Mouse (Mus musculus) midbrain, embryonic 14.5 days (tissue): ENCODE measurements at regions not wholly inside any gene's neighbourhood (a gene's known extent, or its start where the extent isn't known, plus 50 kb on each side); places are given as distances from the start of the nearest gene placed in this dataset.
"Not testable (repeated sequence)": the region's sequence is repeated elsewhere in the genome, so short reads cannot be mapped to it uniquely, and the experiment has no call there.

Experiments
- ATAC-seq: fragments of 200-750 bp; cut with Nextera tagmentation; 2 replicates; pipeline ENCODE4 v1.8.0; 2017; ENCODE audit warnings: moderate number of reproducible peaks, moderate library complexity; ENCODE audit not compliant: low FRiP score, low TSS enrichment
- DNase-seq: peaks from one replicate; pipeline ENCODE4 v3.0.0-alpha.2; 2015
- H3K27ac ChIP-seq: fragments of 300-500 bp; sonication (generic); replicated peaks from 2 replicates; pipeline ENCODE4 v1.5.1; 2014; ENCODE audit warnings: mild to moderate bottlenecking, low read depth, low read length, moderate library complexity
- H3K27me3 ChIP-seq: fragments of 300-500 bp; sonication (generic); 2 replicates; pipeline ENCODE4 v1.6.1; 2014; ENCODE audit warnings: low read length, control low read depth, mixed read lengths; ENCODE audit not compliant: control insufficient read depth, insufficient read depth
- H3K36me3 ChIP-seq: fragments of 300-500 bp; sonication (generic); 2 replicates; pipeline ENCODE4 v1.6.1; 2014; ENCODE audit warnings: low read length, control low read depth; ENCODE audit not compliant: control insufficient read depth, insufficient read depth
- H3K4me1 ChIP-seq: fragments of 300-500 bp; sonication (generic); 2 replicates; pipeline ENCODE4 v1.6.1; 2014; ENCODE audit warnings: mild to moderate bottlenecking, antibody characterized with exemption, low read length, control low read depth; ENCODE audit not compliant: control insufficient read depth, insufficient read depth
- H3K4me2 ChIP-seq: fragments of 300-500 bp; sonication (generic); 2 replicates; pipeline ENCODE4 v1.6.1; 2014; ENCODE audit warnings: mild to moderate bottlenecking, low read length, moderate library complexity
- H3K4me3 ChIP-seq: fragments of 300-500 bp; sonication (generic); replicated peaks from 2 replicates; pipeline ENCODE4 v1.5.1; 2014; ENCODE audit warnings: low read depth, low read length
- H3K9ac ChIP-seq: fragments of 300-500 bp; sonication (generic); replicated peaks from 2 replicates; pipeline ENCODE4 v1.6.1; 2014; ENCODE audit warnings: mild to moderate bottlenecking, low read length, moderate library complexity
- H3K9me3 ChIP-seq: fragments of 300-500 bp; sonication (generic); 2 replicates; pipeline ENCODE4 v1.6.1; 2016; ENCODE audit warnings: low read length, control low read depth, mixed read lengths; ENCODE audit not compliant: control insufficient read depth
- WGBS: fragments of 180-500 bp; shearing (Covaris S2); extraction: QIAGEN DNeasy Blood & Tissue Kit; methylation state at CpG from one replicate; pipeline ENCODE4 v1.1.7; 2014; 5-methylcytosine and 5-hydroxymethylcytosine counted together

DNA sequence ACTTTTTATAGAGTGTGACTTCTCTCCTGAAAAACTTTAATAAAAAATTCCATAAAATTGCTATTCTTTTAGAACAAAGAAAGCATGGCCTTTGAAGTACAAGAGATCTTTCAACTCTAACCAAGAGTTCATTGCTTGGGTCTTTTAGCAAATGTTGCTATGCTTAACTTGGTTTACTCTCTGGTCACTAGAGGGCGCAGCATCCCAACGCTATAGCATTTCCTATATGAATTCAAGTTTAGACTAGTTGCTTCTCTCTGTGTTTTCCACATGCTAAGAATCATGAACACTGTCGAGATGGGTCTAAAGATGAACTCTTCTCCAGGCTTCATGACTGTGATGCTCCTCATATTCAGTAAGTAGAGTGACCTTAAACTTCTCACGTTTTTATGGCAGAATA, 511.8 kb upstream of the Olfr1507 start:
- not testable (repeated sequence) for H3K27ac ChIP-seq, H3K9me3 ChIP-seq, H3K9ac ChIP-seq, H3K4me2 ChIP-seq, H3K36me3 ChIP-seq, H3K4me1 ChIP-seq, H3K4me3 ChIP-seq, ATAC-seq, H3K27me3 ChIP-seq, DNase-seq
- no CpG with 5 or more reads among the region's 4 CpGs for WGBS

DNA sequence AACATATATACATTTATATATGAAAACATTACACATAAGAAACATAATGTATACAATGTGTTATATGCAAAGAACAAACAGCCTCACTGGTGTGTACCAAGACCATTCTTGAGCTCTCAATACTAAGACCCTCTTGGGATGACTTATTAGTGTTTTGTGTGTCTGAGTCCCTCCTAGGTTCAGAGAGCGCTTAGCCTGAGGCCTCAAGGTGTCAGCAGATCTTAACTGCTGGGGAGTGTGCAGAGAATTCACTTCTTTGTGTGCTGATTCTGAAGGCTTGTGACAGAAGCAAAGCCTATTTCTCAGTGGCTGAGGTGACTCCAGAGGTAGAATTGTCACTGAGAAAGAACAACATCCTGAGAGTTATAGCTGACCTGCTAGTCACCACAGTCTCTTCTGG, 505.7 kb upstream of the Olfr1507 start:
- not testable (repeated sequence) for H3K27ac ChIP-seq, H3K4me3 ChIP-seq, H3K27me3 ChIP-seq, H3K4me2 ChIP-seq, H3K9ac ChIP-seq, H3K9me3 ChIP-seq, DNase-seq, H3K36me3 ChIP-seq, ATAC-seq, H3K4me1 ChIP-seq
- WGBS: 76% methylated on average over 1 of the region's 1 CpGs

DNA sequence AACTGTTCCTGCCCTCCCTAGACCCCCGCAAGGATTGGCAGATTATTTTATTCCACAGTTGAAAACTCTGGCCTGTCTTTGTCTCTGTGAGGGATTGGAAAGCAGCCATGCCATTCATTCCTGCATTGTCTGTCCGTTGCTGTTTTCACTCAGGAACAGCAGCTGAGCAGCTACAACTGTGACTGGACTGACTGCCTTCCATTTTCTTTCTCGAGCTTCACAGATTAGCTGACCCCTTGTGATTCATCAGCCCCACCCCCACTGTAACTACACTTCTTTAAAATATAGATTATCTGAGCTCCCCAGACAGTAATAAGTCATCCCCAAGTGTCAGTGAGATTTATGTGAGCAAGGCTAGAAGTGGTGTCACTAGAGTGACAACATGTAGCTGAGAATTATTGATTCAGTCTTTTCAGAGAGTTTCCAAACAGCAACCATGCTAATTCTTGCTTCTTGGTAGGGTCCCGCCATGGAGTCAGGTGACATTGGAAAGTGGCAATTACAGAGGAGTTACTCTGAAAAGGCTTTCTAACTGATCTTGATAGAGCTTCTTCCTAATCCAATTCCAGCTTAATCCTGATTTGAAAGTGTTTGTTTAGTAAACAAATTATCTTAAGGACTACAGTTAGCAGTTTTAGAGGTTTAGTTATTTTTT, 496.7 kb upstream of the Olfr1507 start:
- H3K27ac ChIP-seq, DNase-seq, H3K36me3 ChIP-seq, H3K4me2 ChIP-seq, H3K4me1 ChIP-seq, H3K9ac ChIP-seq, H3K4me3 ChIP-seq, ATAC-seq, H3K9me3 ChIP-seq, H3K27me3 ChIP-seq: not testable (repeated sequence)
- WGBS: 20% methylated on average over 1 of the region's 4 CpGs

DNA sequence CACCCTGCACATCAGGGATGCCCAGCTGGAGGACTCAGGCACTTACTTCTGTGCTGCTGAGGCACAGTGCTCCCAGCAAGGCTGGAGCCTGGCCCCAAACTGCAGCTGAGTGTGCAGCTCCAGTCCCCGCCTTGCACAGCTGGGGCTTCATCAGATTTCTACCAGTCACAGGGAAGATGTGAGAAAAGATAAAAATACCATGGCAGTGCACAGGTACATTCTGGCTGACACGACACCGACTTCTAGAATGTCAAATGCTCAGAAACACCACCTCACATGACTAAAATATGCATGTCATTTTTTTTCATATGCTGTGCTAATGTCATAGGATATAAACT, 495.7 kb upstream of the Olfr1507 start:
- not testable (repeated sequence) for H3K4me1 ChIP-seq, H3K9me3 ChIP-seq, H3K4me2 ChIP-seq, H3K4me3 ChIP-seq, DNase-seq, H3K27me3 ChIP-seq, H3K27ac ChIP-seq, H3K9ac ChIP-seq, H3K36me3 ChIP-seq
- peak; percentile 67; the same call in 1 of the 2 replicates for ATAC-seq
- no CpG with 5 or more reads among the region's 3 CpGs for WGBS

DNA sequence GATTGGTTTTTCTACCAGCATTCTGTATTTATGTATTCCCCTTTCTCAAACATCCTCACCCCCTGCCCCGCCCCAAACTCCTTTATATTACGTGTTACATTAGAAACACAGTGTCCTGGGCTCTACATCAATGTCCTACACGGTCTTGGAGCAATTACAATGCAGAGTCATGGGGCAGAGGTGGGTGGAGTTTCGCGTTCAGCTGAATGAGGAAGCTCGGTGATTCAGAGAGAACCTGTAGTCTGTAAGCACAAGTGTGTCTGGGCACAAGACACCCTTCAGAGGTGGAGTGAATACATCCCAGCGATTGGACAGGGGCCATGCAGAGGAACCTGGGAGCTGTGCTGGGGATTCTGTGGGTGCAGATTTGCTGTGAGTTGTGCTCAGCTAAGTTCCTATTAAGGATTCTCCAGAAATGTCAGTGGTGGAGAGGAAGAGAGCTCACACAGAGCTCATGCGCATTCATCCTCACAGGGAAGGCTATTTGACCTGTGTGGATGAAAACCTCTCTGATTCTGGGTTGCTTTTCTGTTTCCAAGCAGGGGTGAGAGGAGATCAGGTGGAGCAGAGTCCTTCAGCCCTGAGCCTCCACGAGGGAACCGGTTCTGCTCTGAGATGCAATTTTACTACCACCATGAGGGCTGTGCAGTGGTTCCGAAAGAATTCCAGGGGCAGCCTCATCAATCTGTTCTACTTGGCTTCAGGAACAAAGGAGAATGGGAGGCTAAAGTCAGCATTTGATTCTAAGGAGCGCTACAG, 495.2 kb upstream of the Olfr1507 start:
- no CpG with 5 or more reads among the region's 12 CpGs for WGBS
- not testable (repeated sequence) for H3K4me1 ChIP-seq, DNase-seq, H3K27ac ChIP-seq, H3K4me2 ChIP-seq, H3K27me3 ChIP-seq, H3K36me3 ChIP-seq, H3K9ac ChIP-seq, H3K4me3 ChIP-seq, H3K9me3 ChIP-seq
- ATAC-seq: peak; percentile 44; the same call in 1 of the 2 replicates

DNA sequence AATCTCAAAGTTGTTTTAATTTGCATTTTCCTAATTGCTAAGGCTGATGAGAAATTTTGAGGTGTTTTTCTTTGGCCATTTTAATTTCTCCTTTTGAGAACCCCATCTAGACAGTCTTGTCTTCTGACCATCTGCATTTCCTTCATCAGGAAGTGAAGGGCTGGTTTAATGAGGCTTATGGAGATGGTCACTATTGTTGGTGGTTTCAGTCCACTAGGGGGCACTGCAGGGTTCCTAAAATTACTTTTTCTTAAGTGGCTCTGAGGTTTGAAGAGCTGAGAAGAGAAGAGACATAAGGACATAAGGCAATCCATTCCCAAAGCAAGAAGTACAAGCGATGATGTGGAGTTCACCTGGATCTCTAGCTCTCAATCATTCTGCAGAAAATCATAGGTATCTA, 494.4 kb upstream of the Olfr1507 start:
- not testable (repeated sequence) for H3K9ac ChIP-seq, H3K4me1 ChIP-seq, DNase-seq, H3K27me3 ChIP-seq, H3K27ac ChIP-seq, ATAC-seq, H3K4me3 ChIP-seq, H3K36me3 ChIP-seq, H3K9me3 ChIP-seq, H3K4me2 ChIP-seq
- 71% methylated on average over 1 of the region's 1 CpGs for WGBS

DNA sequence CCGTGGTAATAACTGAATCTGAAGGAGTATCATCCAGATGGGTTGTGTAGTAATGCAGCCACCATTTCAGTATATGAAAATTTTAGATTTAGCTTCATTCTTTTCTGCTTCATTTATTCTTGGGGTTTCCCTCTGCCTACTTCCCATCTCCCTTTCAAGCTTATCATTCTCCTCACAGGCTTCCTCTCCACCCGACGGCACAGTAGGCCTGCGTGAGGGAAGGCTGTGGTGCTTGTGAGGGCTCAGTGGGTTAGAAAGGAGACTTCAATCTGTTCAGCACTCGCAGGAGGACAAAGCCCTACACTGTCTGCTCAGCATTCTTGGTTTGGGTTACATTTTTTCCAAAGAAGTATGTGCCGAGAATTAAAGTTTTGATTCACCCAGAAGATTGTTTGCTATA, 493.0 kb upstream of the Olfr1507 start:
- ATAC-seq, H3K9ac ChIP-seq, H3K27me3 ChIP-seq, H3K27ac ChIP-seq, H3K9me3 ChIP-seq, H3K36me3 ChIP-seq, H3K4me3 ChIP-seq, H3K4me1 ChIP-seq, H3K4me2 ChIP-seq, DNase-seq: not testable (repeated sequence)
- no CpG with 5 or more reads among the region's 6 CpGs for WGBS

DNA sequence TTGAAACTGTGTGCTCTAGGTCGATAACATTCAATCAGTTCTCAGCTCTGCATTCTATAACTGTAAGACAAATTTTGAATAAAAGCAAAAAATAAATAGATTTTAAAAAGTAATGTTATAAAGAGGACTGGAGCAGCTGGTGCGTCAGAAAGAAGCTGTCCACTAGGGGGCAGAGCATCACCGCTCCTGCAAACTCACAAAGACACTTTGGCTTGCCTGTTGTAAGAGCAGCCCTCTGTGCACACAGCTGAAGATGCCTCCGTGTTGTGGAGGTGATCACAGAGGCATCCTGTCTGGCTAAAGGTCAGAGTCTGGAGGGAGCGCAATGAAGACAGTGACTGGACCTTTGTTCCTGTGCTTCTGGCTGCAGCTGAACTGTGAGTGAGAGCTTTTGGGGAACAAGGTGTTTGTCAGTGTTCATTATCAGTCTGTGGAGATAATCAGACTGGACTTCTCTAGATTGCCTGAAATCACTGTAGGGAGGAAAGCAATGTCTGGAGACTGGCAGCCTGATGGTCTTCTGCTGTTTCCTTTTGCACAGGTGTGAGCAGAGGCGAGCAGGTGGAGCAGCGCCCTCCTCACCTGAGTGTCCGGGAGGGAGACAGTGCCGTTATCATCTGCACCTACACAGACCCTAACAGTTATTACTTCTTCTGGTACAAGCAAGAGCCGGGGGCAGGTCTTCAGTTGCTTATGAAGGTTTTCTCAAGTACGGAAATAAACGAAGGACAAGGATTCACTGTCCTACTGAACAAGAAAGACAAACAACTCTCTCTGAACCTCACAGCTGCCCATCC, 476.9 kb upstream of the Olfr1507 start:
- H3K27me3 ChIP-seq, H3K36me3 ChIP-seq, H3K4me3 ChIP-seq, H3K4me2 ChIP-seq, H3K9ac ChIP-seq, DNase-seq, H3K4me1 ChIP-seq, H3K27ac ChIP-seq, H3K9me3 ChIP-seq: not testable (repeated sequence)
- ATAC-seq: peak; percentile 74
- no CpG with 5 or more reads among the region's 12 CpGs for WGBS
